ENCODE assay signal across 21 mouse cellular contexts in genomic region chr19:29323416-29324049, GRCm38 (mm10). TPM values are rescaled to one million over a fixed set of nuclear protein-coding genes. Genes with fewer than 3 reads are reported as not detected.
DNase-seq lines count a peak whose midpoint lies in the region; ATAC-seq and TF ChIP-seq lines count a peak whose summit lies in the region.
"Had no signal": no experiment of that assay in that cellular context is flagged by ENCODE, and none has a peak within 500 bp of the region (broad histone marks: within the 10 kb centered on the region; RNA-seq: fewer than 3 reads in every experiment).

No protein-coding gene starts in this region.

- peak; percentile 63; the same call in 1 of the 2 replicates for TF ChIP-seq EP300 in CH12.LX (IDR thresholded peaks at IDR 0.05; ENCODE audit: low read length)

- no peaks in the 10 kb centered on the region for H3K9me3 ChIP-seq in CH12.LX (replicated peaks; ENCODE audit: low read length)
- H3K9me3 ChIP-seq: embryonic facial prominence, embryonic 15.5 days; neural tube, embryonic 13.5 days had no signal

- peaks cover 0 to 8% of the 10 kb centered on the region in 2 experiments; a peak in 1 of 4 replicates for H3K4me1 ChIP-seq in CH12.LX (ENCODE audit: control insufficient read depth in 1 of 2, insufficient read depth in 2 of 2)

- peak; percentile 11 to 16 for DNase-seq in spleen, postnatal 36 days (ENCODE audit: low spot score in 2 of 2)
- DNase-seq in spleen, adult 12 weeks (ENCODE audit: low spot score), result no peak
- DNase-seq in CH12.LX (ENCODE audit: extremely low read depth), result no peak
- DNase-seq in adrenal gland, adult 18-20 months (ENCODE audit: low spot score in 2 of 2), result no peak
- DNase-seq in layer of hippocampus, adult 2 months (ENCODE audit: low spot score in 2 of 2), result no peak
- DNase-seq in right cerebral cortex, postnatal 36 days (ENCODE audit: low spot score in 2 of 2), result no peak
- DNase-seq: adrenal gland, postnatal 10 days; cerebellum, postnatal 36 days; gastrocnemius, adult 2 months; heart, postnatal 14 days; kidney, postnatal 25 days; liver, postnatal 0 days; retina, postnatal 1 day; thymus, postnatal 14 days had no signal

- in situ Hi-C loops in CH12.LX (cut with MboI; ENCODE audit: low pct_ligation_motif_present, low pct_unique_long_range_greater_than_20kb, low sequenced_read_pairs), result no loop called here

- no peaks in the 10 kb centered on the region; the same call in 1 of the 2 replicates for H3K79me2 ChIP-seq in CH12.LX (replicated peaks; ENCODE audit: control insufficient read depth, extremely low read depth, insufficient read depth, poor library complexity, severe bottlenecking)

- no peak overlapping the region; the same call in 1 of the 2 replicates for H3K27ac ChIP-seq in CH12.LX (ENCODE audit: insufficient read depth, low read depth)
- H3K27ac ChIP-seq in layer of hippocampus, adult 2 months, result no peak overlapping the region
- H3K27ac ChIP-seq: embryonic facial prominence, embryonic 15.5 days; gastrocnemius, adult 2 months; neural tube, embryonic 13.5 days had no signal

- H3K9ac ChIP-seq in CH12.LX (ENCODE audit: insufficient read depth, low read depth), result peak overlapping the region; percentile 83
- H3K9ac ChIP-seq: embryonic facial prominence, embryonic 15.5 days; liver, postnatal 0 days; neural tube, embryonic 13.5 days had no signal

- no peak for TF ChIP-seq RAD21 in CH12.LX (IDR thresholded peaks at IDR 0.05; ENCODE audit: low read depth, low read length)

- peak overlapping the region; percentile 82 for H3K4me2 ChIP-seq in CH12.LX (ENCODE audit: insufficient read depth, low read depth, poor library complexity, severe bottlenecking)
- H3K4me2 ChIP-seq: neural tube, embryonic 13.5 days had no signal

- dilution Hi-C loops in CH12.LX (cut with MboI; ENCODE audit: extremely low pct_ligation_motif_present, extremely low pct_unique_long_range_greater_than_20kb, low sequenced_read_pairs), result no loop called here

- ATAC-seq in erythroid progenitor cell, adult 5-6 weeks (replicated peaks; ENCODE audit: low FRiP score, poor library complexity, severe bottlenecking), result peak; percentile 64
- ATAC-seq in neutrophil, adult 5-6 weeks (ENCODE audit: extremely low read depth, insufficient number of reproducible peaks, low FRiP score, poor library complexity, severe bottlenecking), result peak; percentile 59; the same call in 1 of the 2 replicates
- ATAC-seq: forebrain, embryonic 14.5 days; liver, postnatal 0 days had no signal

- no peaks in the 10 kb centered on the region for H3K27me3 ChIP-seq in CH12.LX (replicated peaks)
- H3K27me3 ChIP-seq: embryonic facial prominence, embryonic 15.5 days had no signal

- H3K36me3 ChIP-seq in CH12.LX (replicated peaks in 1 of 2; ENCODE audit: control insufficient read depth in 1 of 2, insufficient read depth in 1 of 2, low read length in 1 of 2), result no peaks in the 10 kb centered on the region
- H3K36me3 ChIP-seq: embryonic facial prominence, embryonic 15.5 days; neural tube, embryonic 13.5 days had no signal

- H3K4me3 ChIP-seq in CH12.LX (replicated peaks in 1 of 3; ENCODE audit: low read depth in 2 of 3, low read length in 2 of 3, poor library complexity in 1 of 3), result peak overlapping the region; percentile 37 to 82 (median 81)
- H3K4me3 ChIP-seq in layer of hippocampus, adult 2 months, result no peak overlapping the region
- H3K4me3 ChIP-seq: embryonic facial prominence, embryonic 15.5 days; gastrocnemius, adult 2 months; neural tube, embryonic 13.5 days had no signal

- no peak for TF ChIP-seq POLR2A in CH12.LX (IDR thresholded peaks at IDR 0.05; ENCODE audit: low read depth, low read length)

- no peak for TF ChIP-seq CTCF in CH12.LX (conservative IDR thresholded peaks at IDR 0.05 in 1 of 2, IDR thresholded peaks at IDR 0.05 in 1 of 2; ENCODE audit: low read depth in 2 of 2, low read length in 2 of 2)
- TF ChIP-seq CTCF in layer of hippocampus, adult 2 months (conservative IDR thresholded peaks at IDR 0.05), result no peak

TF ChIP-seq in CH12.LX, 34 proteins besides CTCF, POLR2A, EP300 and RAD21:
- TF ChIP-seq JUN (IDR thresholded peaks at IDR 0.05; ENCODE audit: insufficient read depth, low read depth, low read length) (no peak), TBP (conservative IDR thresholded peaks at IDR 0.05; ENCODE audit: low read depth, low read length) (no peak), IRF4 (IDR thresholded peaks at IDR 0.05; ENCODE audit: low read depth, low read length) (peak; percentile 47), CHD1 (IDR thresholded peaks at IDR 0.05; ENCODE audit: low read depth, low read length) (no peak), JUND (conservative IDR thresholded peaks at IDR 0.05; ENCODE audit: low read depth, low read length) (no peak), SIN3A (IDR thresholded peaks at IDR 0.05; ENCODE audit: low read length) (peak; percentile 73), CHD2 (IDR thresholded peaks at IDR 0.05; ENCODE audit: low read length) (no peak)

RNA-seq across cellular contexts. Expression of gene Insl6, which starts 1.6 kb away (rescaled TPM):
- total RNA-seq in CH12.LX (2012; rRNA removed) (8.0 and 11.2 TPM in 2 replicates), CH12.LX (2014; rRNA removed) (8.5 and 9.8 TPM in 2 replicates)
- 5.1 and 5.7 TPM in 2 replicates for polyA plus RNA-seq in CH12.LX (2012; ENCODE audit: insufficient read length, low read depth)
- total RNA-seq in erythroid progenitor cell, adult 5-6 weeks (2015; ENCODE audit: low replicate concordance), result 3.4 TPM in 1 of 2 replicates, not detected in the other
- 6.9 TPM in 1 of 2 replicates, not detected in the other for total RNA-seq in erythroid progenitor cell, adult 5-6 weeks (2017; ENCODE audit: low replicate concordance)
- 6.2 and 7.5 TPM in 2 replicates for total RNA-seq in neutrophil, adult 5-6 weeks (2017)
- 1 to 10 TPM in 1 of 2 experiments, under 1 TPM in 1; 0.76 to 1.5 TPM for total RNA-seq in adrenal gland, adult 18-20 months (2021)
- total RNA-seq in layer of hippocampus, adult 2 months (2021), result 1 to 10 TPM in 1 of 2 experiments, under 1 TPM in 1; 0.74 to 1.3 TPM
- total RNA-seq: gastrocnemius, adult 2 months; midbrain, postnatal 0 days had no signal

RNA-seq across cellular contexts. Expression of gene Rln1, which starts 10.9 kb away (rescaled TPM):
- total RNA-seq in CH12.LX (2012; rRNA removed) (not detected in 2 replicates), CH12.LX (2014; rRNA removed) (not detected in 2 replicates)
- not detected in 2 replicates for polyA plus RNA-seq in CH12.LX (2012; ENCODE audit: insufficient read length, low read depth)
- not detected in 2 replicates for total RNA-seq in erythroid progenitor cell, adult 5-6 weeks (2015; ENCODE audit: low replicate concordance)
- total RNA-seq in erythroid progenitor cell, adult 5-6 weeks (2017; ENCODE audit: low replicate concordance), result not detected in 2 replicates
- 0.12 TPM in 1 of 2 replicates, not detected in the other for total RNA-seq in neutrophil, adult 5-6 weeks (2017)
- not detected for total RNA-seq in adrenal gland, adult 18-20 months (2021)
- 1 to 10 TPM; 2.2 to 4.1 TPM for total RNA-seq in layer of hippocampus, adult 2 months (2021)
- total RNA-seq: adrenal gland, postnatal 10 days; gastrocnemius, adult 2 months; heart, adult 8-10 months; heart, postnatal 14 days had no signal
- polyA plus RNA-seq: liver, postnatal 0 days had no signal

RNA-seq across cellular contexts. Expression of gene Plgrkt, which starts 43.7 kb away (rescaled TPM):
- 27.7 and 31.3 TPM in 2 replicates for total RNA-seq in CH12.LX (2012; rRNA removed)
- total RNA-seq in CH12.LX (2014; rRNA removed), result 27.9 and 33.0 TPM in 2 replicates
- 38.3 and 40.6 TPM in 2 replicates for polyA plus RNA-seq in CH12.LX (2012; ENCODE audit: insufficient read length, low read depth)
- 41.4 and 41.9 TPM in 2 replicates for total RNA-seq in erythroid progenitor cell, adult 5-6 weeks (2015; ENCODE audit: low replicate concordance)
- 6.6 and 15.0 TPM in 2 replicates for total RNA-seq in erythroid progenitor cell, adult 5-6 weeks (2017; ENCODE audit: low replicate concordance)
- 158 and 160 TPM in 2 replicates for total RNA-seq in neutrophil, adult 5-6 weeks (2017)
- total RNA-seq in adrenal gland, adult 18-20 months (2021), result 10 to 100 TPM; 47.6 to 49.4 TPM
- 10 to 100 TPM; 26.4 to 27.6 TPM for total RNA-seq in layer of hippocampus, adult 2 months (2021)

RNA-seq across cellular contexts. Expression of gene Cd274, which starts 43.7 kb away (rescaled TPM):
- 4.7 and 6.7 TPM in 2 replicates for total RNA-seq in CH12.LX (2012; rRNA removed)
- total RNA-seq in CH12.LX (2014; rRNA removed), result 7.4 and 8.6 TPM in 2 replicates
- 14.7 and 15.9 TPM in 2 replicates for polyA plus RNA-seq in CH12.LX (2012; ENCODE audit: insufficient read length, low read depth)
- total RNA-seq in erythroid progenitor cell, adult 5-6 weeks (2015; ENCODE audit: low replicate concordance), result 2.9 and 3.8 TPM in 2 replicates
- total RNA-seq in erythroid progenitor cell, adult 5-6 weeks (2017; ENCODE audit: low replicate concordance), result 1.4 and 1.7 TPM in 2 replicates
- 39.5 and 42.1 TPM in 2 replicates for total RNA-seq in neutrophil, adult 5-6 weeks (2017)
- 1 to 10 TPM; 4.7 to 5.1 TPM for total RNA-seq in adrenal gland, adult 18-20 months (2021)
- 1 to 10 TPM in 1 of 2 experiments, under 1 TPM in 1; 1.00 to 1.2 TPM for total RNA-seq in layer of hippocampus, adult 2 months (2021)

Comparison
In these comparisons a context has a peak if more than half of its experiments do, and no peak if none do; other contexts are left out.
1. DNase-seq: peak in spleen, postnatal 36 days (2 of 2); none in spleen, adult 12 weeks (single experiment), CH12.LX (single experiment), adrenal gland, adult 18-20 months (0 of 2), layer of hippocampus, adult 2 months (0 of 2) and right cerebral cortex, postnatal 36 days (0 of 2).